Mouse (Mus musculus) cerebellum, postnatal 4 days (tissue): ENCODE data around the gene Xab2.
A peak's percentile ranks its signal among the peaks of the same experiment; 100 is the strongest.
"Not testable (repeated sequence)": the region's sequence is repeated elsewhere in the genome, so short reads cannot be mapped to it uniquely, and the experiment has no call there.

Experiments
- DNase-seq, 2 experiments: peaks; one replicate each; pipeline ENCODE4 v3.0.0; 2022; ENCODE audit warnings: low spot score in 2 of 2, mixed read lengths in 1 of 2

Gene Xab2

DNA sequence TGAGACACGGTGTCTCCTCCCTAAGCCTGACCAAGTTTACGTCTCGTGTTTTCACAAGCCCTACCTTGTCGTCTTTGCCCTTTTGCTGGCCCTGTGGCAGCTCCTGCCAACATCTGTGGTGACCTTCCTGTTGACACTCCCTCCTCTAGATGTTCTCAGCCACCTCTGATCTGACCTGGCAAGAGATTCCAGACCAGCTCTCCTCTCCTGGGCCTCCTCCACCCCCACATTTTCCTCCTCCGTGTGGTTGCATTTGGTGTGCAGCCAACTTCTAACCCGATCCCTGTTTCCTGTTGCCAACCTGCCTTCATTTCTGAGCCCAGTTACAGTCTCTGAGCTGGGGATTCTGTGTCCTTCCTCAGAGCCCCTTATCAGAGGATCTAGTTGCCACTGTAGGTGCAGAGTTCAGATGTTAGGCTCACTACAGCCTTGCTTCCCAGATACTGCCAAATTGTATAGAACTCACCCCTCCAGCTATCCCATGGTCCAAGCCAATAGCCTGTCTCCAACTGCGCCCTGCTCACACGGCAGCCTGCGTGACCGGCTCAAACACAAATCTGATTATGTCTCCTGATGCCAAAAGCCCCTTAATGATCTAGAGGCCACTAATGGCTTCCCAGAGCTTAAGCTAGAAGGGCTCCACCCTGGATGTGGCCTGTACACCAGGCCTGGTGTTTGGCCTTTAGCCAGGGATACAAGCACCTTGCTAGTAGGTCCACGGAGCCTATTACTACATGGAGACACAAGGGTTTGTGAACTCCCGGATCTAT, 11.9 kb downstream of the Xab2 start:
- DNase-seq, result no peak

DNA sequence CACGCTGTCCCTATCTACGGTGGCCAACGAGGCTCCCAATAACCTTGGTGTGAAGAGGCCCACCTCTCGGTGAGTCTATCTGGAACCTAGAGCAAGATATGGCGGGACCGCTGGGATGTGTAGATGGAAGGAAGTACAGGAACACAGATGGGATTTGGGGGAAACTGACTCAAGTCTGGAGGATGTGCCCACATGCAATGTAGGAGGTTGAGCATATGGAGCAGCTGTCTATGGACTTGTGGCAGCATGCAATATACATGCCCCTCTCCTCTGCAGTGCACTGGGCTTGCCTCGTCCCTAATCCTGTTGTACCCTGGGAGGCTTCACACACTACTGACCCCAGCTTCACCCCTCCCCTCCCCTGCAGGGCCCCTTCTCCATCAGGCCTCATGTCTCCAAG, 13.3 kb downstream of the Xab2 start:
- no peak for DNase-seq

DNA sequence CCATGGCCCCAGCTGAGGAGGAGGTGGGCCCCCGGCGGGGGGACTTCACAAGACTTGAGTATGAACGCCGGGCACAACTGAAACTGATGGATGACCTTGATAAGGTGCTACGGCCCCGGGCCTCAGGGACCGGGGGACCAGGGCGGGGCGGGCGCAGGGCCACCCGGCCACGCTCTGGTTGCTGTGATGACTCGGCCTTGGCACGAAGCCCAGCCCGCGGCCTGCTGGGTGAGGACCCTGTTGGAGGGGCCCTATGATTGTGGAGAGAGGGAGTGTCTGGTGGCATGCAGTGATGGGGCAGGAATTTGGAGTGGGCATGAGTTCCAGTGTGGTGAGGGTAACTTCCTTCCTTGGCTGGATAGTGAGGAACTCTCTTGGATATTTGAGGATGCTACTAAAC, 14.5 kb downstream of the Xab2 start:
- DNase-seq, result no peak

DNA sequence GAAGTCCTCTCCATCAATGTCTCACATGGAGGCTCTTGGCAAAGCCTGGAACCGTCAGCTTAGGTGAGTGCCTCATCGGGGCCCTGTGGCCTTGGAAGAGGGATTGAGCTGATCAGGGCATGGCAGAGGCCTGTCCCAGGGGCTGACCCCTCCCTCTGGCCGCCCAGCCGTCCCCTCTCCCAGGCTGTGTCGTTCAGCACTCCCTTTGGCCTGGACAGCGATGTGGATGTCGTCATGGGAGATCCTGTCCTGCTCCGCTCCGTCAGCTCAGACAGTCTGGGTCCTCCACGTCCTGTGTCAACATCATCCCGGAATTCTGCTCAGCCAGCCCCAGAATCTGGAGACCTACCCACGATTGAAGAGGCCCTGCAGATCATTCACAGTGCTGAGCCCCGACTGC, 17.7 kb downstream of the Xab2 start:
- no peak for DNase-seq

DNA sequence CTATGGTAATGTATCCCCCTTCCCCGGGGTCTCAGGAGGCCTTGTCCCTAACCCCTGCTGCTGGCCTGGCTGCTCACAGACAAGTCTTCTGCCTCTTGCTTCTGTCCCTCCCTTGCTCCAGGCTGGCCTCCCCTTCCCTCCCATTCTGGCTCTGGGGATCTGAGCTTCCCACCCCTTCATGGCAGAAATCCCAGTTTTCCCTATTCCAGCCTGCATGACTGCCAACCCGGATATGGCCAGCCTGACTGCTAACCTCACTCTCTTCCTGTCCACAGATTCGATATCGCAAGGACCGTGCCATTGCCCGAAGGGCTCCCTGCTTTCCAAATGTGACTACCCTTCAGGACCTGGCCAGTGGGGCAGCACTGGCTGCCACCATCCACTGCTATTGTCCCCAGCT, 20.7 kb downstream of the Xab2 start:
- no peak for DNase-seq

DNA sequence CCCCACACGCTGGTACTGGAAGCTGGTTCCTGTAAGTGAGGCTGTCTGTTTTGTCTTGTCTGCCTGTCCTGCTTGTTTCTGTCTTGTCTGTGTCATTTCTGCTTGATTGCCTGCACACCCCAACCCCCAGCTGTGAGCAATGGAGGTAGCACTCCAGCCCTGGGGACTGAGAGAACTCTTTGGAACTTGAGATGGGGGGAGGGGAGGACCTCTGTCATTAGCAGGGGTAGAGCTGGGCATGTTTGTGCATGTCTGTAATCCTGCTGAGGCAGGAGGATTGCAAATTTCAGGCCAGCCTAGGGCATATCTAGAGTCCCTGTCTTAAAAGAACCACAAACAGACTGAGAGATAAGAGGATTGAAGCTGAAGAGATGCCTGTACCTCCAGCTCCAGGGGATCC, 21.9 kb downstream of the Xab2 start:
- no peak for DNase-seq

DNA sequence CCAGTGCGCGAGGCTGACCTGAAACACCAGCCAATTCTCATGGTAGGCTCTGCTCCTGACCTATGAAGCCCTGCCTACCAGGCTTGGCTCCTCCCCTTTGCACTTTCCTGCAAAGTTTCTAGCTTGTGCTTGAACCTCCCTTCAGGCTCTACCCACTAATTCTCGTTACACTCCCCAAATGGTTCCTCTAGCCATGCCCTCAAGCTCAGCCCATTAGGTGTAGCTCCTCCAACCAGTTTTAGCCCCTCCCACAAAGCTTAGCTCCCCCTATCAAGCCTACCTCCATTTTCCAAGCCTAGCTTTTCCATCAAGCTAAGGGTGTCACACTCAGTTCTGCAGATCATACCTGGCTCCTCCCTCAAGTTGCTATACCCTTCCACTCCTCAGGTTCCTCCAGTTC, 23.1 kb downstream of the Xab2 start:
- DNase-seq, result no peak

DNA sequence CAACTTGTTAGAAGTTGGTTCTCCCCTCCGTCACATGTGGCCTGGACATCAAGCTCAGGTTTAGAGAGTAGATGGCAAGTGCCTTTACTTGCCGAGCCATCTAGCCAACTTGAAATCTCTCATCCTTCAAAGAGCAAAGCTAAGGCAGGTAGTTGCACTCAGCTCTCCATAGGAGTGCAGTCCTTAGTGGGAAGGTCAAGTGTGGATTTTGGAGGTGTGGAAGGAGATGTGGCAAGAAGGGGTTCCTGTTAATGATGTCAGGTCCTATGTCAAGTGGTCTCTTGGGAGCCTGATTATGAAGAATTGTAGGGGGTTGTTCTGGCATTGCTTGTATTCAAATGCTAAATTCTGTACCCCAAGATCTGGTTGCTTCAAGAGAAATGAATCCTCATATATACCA, 26.6 kb downstream of the Xab2 start:
- DNase-seq, result no peak

DNA sequence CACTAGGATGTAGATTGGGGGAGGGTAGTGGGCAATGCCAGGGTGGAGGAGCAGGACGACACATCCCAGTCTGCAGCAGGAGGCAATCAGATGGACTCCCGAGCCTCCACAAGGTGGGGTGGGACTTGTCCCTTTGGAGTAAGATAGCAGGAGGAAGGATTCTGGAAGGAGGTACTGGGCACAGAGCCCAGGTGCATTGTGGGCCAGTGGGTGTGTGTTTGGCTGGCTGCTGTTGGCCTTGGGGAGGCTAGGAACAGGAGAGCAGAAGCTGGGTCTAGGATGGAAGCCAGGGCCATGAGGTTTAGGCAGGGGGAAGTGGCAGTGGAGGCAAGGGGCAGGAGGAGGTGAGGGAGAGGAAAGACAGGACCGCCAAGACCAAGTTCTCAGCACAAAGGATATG, 27.6 kb downstream of the Xab2 start:
- DNase-seq, result no peak

DNA sequence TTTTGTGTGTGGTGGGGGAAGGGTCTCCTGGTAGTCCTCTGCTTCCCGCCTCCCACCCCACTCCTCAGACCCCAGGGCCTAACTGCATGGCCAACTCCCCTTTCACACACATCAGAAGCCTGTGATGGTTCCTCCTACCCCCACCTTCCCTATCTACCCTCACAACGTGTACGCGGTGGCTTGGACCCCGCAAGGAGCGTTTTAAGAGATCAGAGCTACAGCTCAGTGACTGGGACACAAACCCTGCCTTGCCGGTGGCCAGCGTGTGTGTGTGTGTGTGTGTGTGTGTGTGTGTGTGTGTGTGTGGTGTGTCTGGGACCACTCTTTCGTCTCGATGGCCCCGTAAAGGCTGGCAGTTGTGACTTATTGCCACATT, 32.9 kb downstream of the Xab2 start:
- DNase-seq, result no peak

DNA sequence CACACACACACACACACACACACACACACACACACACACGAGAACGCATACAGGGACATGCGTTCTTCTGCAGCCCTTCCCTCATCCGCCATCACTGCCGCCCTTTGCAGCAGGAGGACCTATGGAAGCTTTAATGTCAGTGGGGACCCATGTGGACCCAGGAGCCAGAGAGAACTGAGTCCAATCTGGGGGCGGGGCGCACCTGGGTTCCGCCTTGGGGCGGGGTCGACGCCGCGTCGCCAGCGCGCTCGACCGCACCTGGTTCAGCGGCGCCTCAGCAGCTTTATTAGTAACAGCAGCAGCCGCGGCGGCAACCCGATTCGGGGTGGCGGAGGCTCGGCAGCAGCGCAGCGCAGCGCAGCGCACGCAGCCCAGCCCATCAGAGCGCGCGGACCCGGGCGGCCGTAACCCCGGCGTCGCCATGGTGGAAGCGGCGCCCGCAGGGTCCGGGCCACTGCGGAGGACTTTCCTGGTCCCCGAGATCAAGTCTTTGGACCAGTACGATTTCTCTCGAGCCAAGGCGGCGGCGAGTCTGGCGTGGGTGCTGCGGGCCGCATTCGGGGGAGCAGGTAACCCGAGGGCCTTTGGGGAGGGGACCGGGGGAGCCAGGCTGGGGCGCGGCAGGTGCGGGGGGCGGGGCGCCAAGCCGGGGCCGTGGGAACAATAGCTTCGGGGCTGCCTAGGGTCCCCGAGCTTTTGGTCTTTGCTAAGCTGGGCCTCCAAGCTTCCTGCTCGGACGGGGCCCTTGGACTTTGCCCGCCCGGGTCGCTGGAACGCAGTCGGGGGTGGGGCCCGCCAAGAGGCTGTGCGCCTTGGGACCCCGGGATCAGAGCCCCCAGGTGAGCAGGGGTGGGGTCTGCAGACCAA, 33.5 kb downstream of the Xab2 start:
- DNase-seq, result peak in 1 of 2 experiments; percentile 60

DNA sequence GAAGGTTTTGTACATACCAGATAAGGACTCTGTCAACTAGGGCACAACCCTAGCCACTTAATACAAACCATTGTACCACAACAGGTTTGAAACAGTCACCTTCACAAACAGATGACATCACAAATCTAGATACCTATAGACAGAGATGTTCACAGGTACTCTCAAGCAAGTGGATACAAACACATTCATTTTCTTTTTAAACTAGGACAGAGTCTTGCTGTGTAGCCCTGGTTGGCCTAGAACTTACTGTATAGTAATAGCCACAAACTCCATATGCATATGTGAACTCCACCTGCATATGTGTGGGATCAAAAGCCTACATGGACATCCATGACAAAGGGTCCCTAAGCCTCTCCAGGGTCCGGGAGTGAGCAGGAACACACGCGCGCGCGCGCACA, 34.1 kb downstream of the Xab2 start, which contains the start of gene Camsap3:
Gene Camsap3 (plus strand): TSS at position 301 of the 398 bp plus-strand sequence.
- DNase-seq, result no peak

DNA sequence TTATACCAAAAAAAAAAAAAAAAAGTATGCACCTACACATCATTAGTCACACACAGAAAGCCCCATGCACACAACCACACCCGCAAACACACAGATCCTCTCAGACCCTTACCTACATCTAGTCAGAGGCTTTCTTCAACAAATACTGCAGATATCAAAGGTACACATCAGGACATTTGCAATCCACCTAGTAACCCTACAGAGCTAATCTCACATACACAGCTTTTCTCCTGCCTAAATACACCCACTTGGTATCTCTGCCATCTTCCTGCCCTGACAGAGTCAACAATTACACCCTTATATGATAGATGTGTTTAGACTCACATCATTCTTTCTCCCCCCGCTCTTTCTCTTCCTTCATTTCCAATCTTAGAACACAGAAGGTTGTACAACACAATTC, 34.7 kb downstream of the Xab2 start:
- no peak for DNase-seq

DNA sequence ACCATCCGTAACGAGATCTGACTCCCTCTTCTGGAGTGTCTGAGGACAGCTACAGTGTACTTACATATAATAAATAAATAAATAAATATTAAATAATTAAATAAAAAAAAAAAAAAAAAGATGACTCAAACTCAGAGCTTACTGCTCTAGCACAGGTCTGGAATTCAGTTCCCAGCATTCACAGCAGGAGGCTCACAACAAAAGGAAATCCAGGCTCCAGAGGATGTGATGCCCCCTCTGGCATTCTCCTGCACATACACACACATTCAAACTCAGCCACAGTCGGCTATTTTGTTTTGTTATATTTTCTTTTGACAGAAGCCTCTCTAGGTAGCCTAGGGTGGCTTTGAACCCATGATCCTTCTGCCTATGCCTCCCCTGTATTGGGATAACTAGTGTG, 39.2 kb downstream of the Xab2 start:
- not testable (repeated sequence) for DNase-seq

DNA sequence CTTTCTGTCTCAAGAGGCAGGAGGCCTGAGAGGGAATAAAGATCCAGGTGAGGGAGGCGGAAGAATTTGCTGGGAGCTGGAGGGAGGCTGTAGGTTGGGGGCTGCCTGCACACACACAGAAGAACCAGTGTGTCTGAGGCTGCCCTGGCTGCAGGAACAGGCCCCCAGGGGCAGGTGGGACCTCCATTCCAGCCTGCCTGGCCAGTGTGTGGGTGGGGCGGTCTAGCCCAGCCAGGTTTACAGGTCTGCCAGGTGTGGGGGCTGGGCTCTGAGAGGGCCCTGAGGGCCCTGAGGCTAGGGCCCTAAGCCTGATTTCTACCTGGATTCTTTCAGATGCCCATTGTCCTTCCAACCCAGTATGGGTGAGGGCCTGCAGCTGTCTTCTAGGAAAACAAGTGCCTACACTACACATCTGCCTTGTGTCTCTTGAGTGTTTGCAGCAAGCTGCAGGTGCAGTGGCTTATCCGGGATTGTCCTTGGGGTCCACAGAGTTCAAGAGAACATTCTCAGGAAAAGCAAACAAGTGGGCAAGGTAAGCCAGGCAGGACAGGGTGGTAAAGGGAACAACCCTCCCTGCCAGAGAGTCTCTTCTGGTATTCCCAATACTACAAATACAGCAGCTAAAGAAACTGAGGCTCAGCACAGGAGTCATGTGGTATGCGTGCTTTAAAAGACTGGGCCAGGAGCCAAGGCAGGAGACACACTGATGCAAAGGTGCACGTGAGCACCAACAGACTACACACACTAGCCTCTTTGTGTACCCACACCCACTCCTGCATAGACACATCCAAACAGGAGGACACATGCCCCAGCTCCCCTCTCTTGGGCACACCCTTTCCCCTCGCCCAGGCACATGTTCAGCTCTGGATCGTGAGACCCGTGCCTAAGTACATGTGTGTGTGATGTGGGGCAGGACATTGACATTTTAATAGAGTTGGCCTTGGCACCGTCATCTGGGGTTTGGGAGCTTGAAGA, 41.4 kb downstream of the Xab2 start:
- DNase-seq, result no peak

DNA sequence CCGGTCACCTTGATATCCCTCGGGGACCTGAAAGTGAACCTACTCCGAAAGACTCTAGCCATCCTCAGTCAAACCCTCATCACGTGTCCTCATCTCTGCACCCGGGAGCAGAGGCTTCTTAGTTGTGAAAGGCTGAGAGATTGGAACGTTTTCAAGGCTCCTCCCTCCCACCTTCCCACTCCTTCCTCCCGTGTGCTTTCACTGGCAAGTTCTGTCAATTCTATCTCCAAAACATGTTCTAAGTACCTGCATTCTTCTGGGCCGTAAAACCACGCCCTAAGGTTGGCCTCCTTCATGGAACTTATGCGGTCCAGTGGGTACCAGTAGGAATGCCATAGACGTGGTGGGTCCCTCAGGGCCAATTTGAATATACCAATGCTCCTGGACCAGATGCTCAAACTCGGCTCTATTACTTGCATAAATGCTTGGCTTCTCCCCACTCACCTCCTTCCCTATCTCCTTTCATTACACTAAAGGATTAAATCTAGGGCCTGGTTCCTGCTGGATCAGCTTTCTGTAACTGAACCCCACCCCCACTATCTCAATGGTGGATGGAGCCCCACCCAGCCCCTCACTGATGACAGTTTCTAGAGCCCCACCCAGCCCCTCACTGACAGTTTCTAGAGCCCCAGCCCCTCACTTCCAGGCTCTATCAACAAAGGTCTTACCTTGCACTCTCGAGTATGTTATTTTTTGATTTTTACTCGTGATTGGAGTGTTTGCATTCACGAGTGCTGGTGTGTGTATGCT, 44.7 kb downstream of the Xab2 start:
- no peak for DNase-seq

DNA sequence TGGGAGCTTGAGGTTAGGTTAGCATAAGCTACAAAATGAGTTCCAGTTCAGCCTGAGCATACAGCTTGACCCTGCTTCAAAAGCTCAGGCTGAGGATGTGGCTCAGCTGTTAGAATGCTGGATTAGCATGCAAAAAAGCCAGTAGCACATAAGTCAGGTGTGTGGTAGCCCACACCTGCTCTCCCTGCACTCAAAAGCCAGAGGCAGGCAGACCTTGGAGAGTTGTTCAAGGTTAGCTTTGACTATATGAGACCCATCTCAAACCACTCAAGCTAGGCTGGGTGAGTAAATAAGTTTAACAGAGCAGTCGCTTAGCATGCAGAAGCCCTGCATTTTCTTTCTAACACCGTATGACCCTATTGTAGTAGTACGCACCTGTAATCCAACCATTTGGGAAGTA, 46.6 kb downstream of the Xab2 start:
- DNase-seq, result no peak

DNA sequence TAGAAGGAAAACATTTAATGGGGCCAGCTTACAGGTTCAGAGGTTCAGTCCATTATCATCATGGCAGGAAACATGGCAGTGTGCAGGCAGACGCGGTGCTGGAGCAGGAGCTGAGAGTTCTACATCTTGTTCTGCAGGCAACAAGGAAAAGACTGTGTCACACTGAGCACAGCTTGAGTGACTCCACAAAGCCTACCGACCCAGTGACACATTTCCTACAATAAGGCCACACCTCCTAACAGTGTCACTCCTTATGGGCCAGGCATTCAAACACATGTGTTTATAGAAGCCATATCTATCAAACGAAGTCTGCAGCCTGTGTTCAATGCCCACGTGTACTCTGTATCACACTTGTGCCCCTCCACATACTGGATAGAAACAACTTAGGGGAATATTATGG, 51.3 kb downstream of the Xab2 start:
- no peak for DNase-seq

DNA sequence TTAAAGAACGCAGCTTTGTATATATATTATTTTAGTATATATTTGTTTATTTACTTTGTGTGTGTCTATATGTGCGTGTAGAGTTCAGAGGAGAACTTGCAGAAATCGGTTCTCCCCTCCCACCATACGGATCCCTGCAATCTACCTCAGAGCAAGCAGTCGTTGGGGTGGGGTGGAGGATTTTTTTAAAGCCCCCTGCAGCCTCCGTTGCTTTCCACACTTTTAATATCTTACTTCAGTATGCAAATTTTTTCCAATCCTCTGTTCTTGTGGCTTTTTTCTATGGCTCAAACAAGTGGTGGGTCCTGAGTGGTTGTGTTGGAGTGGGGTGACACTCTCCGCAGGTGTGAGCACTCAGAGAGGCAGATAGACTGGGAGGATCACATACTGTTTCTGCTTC, 52.7 kb downstream of the Xab2 start:
- DNase-seq, result no peak

DNA sequence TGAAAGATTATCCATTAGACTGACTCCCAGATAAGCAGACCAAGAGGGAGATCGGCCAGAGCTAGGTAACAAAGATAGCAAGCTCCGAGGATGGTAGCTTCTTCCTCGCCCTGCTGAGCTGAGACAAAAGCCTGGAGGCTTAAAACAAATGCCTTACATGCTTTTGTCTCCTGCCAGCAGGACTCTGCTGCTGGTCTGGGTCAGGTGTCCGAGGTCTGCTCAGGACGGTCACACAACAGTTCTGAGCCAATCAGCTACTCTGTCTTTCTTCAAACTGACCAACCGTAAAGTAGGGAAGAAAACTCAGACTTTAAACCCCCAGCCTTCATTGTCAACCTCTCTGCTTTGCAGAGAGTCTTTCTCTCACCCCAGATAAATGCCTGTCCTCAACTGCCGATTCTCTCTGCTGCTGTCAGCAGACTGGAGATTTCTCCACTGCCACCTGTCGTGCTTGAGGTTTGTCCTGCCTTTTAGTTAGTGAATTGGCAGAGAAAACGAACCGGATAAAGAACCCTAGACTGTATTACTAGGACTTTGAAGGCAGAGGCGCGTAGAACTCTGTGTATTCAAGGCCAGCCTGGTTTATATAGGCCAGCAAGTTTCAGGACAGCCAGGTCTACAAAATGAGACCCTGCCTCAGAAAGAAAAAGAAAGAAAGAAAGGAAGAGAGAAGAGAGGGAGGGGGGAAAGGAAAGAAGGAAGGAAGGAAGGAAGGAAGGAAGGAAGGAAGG, 53.3 kb downstream of the Xab2 start, which contains the start of gene C330021F23Rik:
Gene C330021F23Rik (plus strand): TSS at position 350 of the 731 bp plus-strand sequence.
- no peak for DNase-seq
